Mouse (Mus musculus): ENCODE results near the gene Necab2. TPM values are rescaled to one million over a fixed set of nuclear protein-coding genes. Genes with fewer than 3 reads are reported as not detected.

Necab2 gene
- total RNA-seq (2023; ENCODE audit: inconsistent age), result 0.26 TPM in 1 of 4 replicates, not detected in the others

GRCm38 (mm10) chr8:119446211-119446989 lies at the start of gene Necab2:
Gene Necab2, plus strand, starts transcription at chr8:119446719.

DNA sequence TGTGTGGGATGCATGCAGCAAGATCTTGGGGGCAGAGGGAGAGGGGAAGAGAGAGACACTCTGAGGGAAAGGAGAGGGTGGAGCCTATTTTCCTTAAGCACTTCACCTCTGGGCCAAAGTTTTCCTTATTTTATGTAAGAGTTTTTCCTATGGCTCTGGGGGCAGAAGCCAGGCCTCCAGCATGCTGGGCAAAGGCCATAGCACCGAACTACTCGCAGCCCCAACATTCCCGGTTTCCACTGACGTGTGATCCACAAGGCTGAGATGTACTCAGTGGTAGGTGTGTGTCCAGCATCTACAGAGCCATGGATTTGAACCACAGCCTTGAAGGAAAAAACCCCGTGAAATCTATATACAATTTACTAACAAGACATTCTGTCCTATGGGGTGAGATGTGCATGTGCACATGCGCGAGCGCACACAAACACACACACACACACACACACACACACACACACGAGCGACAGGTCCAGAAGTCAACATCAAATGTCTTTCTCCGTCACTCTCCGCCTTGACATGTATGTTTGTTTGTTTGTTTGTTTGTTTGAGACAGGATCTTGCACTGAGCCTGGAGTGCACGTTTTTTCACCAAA lies 12.8 kb upstream of the Necab2 start, which contains the start of gene Osgin1:
TSS of gene Osgin1 (plus strand) at position 543 of the 593 bp plus-strand sequence.

DNA sequence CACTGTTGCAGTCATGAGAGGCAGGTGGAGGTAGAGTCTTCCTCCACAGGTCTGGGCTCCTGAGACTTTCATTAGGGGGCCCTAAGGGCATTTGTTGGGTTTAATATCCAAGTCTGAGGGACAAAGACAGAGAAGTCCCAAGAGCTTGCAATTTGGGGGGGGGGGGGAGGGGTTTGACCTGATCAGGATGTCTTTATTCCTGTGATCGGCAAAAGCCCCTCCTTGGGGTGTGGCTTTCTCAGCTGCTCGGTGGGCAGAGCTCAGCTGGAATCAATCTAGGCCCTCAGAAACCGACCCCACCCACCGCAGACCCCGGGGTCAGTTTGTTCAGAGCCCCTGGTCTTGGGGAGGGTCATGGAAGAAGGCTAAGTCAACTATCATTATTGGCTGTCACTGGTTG lies 55.1 kb downstream of the Necab2 start, which contains the start of gene Slc38a8:
TSS of gene Slc38a8 (minus strand) at position 101 of the 400 bp plus-strand sequence.

Other genes with a start within 250 kb of the Necab2 start
- 77.7 to 82.9 TPM (median 79.0 TPM) in 4 replicates for gene Hsbp1, start 102.2 kb upstream of the Necab2 start, total RNA-seq (2023; ENCODE audit: inconsistent age)
- 16.8 to 18.9 TPM (median 17.8 TPM) in 4 replicates for gene Mlycd, start 51.8 kb upstream of the Necab2 start, total RNA-seq (2023; ENCODE audit: inconsistent age)
- 5.4 to 10.0 TPM (median 6.8 TPM) in 4 replicates for gene Osgin1, start 12.6 kb upstream of the Necab2 start, total RNA-seq (2023; ENCODE audit: inconsistent age)
- gene Slc38a8, start 55.0 kb downstream of the Necab2 start, total RNA-seq (2023; ENCODE audit: inconsistent age), result 0.42 to 1.5 TPM (median 0.86 TPM) in 4 replicates
- 111 to 116 TPM (median 115 TPM) in 4 replicates for gene Mbtps1, start 112.0 kb downstream of the Necab2 start, total RNA-seq (2023; ENCODE audit: inconsistent age)
- gene Hsdl1, start 128.5 kb downstream of the Necab2 start, total RNA-seq (2023; ENCODE audit: inconsistent age), result 38.3 to 50.0 TPM (median 44.7 TPM) in 4 replicates
- gene Dnaaf1, start 128.5 kb downstream of the Necab2 start, total RNA-seq (2023; ENCODE audit: inconsistent age), result not detected in 4 replicates
- 19.2 to 21.4 TPM (median 20.7 TPM) in 4 replicates for gene Taf1c, start 158.5 kb downstream of the Necab2 start, total RNA-seq (2023; ENCODE audit: inconsistent age)
- gene Adad2, start 166.0 kb downstream of the Necab2 start, total RNA-seq (2023; ENCODE audit: inconsistent age), result not detected in 4 replicates
- gene Kcng4, start 189.0 kb downstream of the Necab2 start, total RNA-seq (2023; ENCODE audit: inconsistent age), result not detected in 4 replicates
- not detected in 4 replicates for gene Wfdc1, start 219.6 kb downstream of the Necab2 start, total RNA-seq (2023; ENCODE audit: inconsistent age)

Data from B cell, adult (primary cell).